In the genomic region with DNA sequence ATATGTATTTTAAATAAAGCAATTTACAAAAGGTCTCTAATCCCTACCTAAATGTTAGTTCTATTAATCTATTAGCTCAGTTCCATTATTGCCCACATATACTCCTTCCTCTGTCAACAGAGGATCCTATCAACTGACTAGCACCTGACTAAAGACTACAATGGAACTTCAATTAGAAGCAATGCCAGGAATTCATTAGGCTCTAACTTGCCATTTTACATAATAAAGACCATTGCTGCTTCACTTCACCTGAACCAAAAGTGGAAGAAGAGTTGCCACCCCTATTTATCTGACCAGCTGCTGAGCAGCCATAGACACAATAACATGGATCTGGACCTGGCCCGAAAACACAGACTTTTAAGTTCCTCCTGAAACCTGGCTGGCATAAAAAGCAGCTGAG, we compare ENCODE assay signal across 14 mouse cellular contexts. TPM values are rescaled to one million over a fixed set of nuclear protein-coding genes. Genes with fewer than 3 reads are reported as not detected.
DNase-seq lines count a peak whose midpoint lies in the region; ATAC-seq and TF ChIP-seq lines count a peak whose summit lies in the region.
"Had no signal": no experiment of that assay in that cellular context is flagged by ENCODE, and none has a peak within 500 bp of the region (broad histone marks: within the 10 kb centered on the region; RNA-seq: fewer than 3 reads in every experiment).

No protein-coding gene starts in this region.

- DNase-seq in lung, embryonic 14.5 days, result no peak
- DNase-seq in lung, adult 2 months, result no peak
- DNase-seq in liver, embryonic 14.5 days (ENCODE audit: low read depth in 3 of 3, low spot score in 3 of 3), result no peak
- no peak for DNase-seq in right cerebral cortex, adult 18-20 months
- no peak for DNase-seq in layer of hippocampus, postnatal 10 days (ENCODE audit: low spot score in 2 of 2)
- DNase-seq: adrenal gland, adult 8-10 months; cerebellum, adult 2 months; gastrocnemius, postnatal 10 days; right cerebral cortex, postnatal 4 days; thymus, postnatal 14 days had no signal

- no peak for TF ChIP-seq POLR2A in lung, adult 2 months (IDR thresholded peaks at IDR 0.05; ENCODE audit: borderline replicate concordance, extremely low read depth, low read depth, low read length)

- peak overlapping the region; percentile 61 for H3K4me2 ChIP-seq in forebrain, embryonic 13.5 days
- H3K4me2 ChIP-seq in forebrain, embryonic 16.5 days (ENCODE audit: low read length), result no peak overlapping the region
- H3K4me2 ChIP-seq in lung, embryonic 14.5 days, result peak overlapping the region; percentile 93; the same call in 1 of the 2 replicates
- peak overlapping the region; percentile 94; the same call in 1 of the 2 replicates for H3K4me2 ChIP-seq in liver, embryonic 14.5 days (ENCODE audit: low read depth)
- peak overlapping the region; percentile 65 for H3K4me2 ChIP-seq in stomach, embryonic 16.5 days (ENCODE audit: low read depth, low read length)

- H3K9ac ChIP-seq in forebrain, embryonic 13.5 days, result peak overlapping the region; percentile 14; the same call in 1 of the 2 replicates
- H3K9ac ChIP-seq in forebrain, embryonic 16.5 days (replicated peaks; ENCODE audit: low read depth, low read length), result no peak overlapping the region
- H3K9ac ChIP-seq in lung, embryonic 14.5 days, result no peak overlapping the region; the same call in 1 of the 2 replicates
- no peak overlapping the region for H3K9ac ChIP-seq in liver, embryonic 14.5 days (replicated peaks)
- no peak overlapping the region for H3K9ac ChIP-seq in stomach, embryonic 16.5 days (ENCODE audit: low read length)

- no peak for TF ChIP-seq CTCF in lung, embryonic 14.5 days (IDR thresholded peaks at IDR 0.05; ENCODE audit: low read depth)
- no peak for TF ChIP-seq CTCF in lung, adult 2 months (IDR thresholded peaks at IDR 0.05; ENCODE audit: insufficient read depth, low read length)
- no peak for TF ChIP-seq CTCF in liver, embryonic 14.5 days (IDR thresholded peaks at IDR 0.05; ENCODE audit: low read depth)

- H3K4me3 ChIP-seq in forebrain, embryonic 13.5 days, result no peak overlapping the region
- no peak overlapping the region for H3K4me3 ChIP-seq in forebrain, embryonic 16.5 days (replicated peaks; ENCODE audit: low read length)
- no peak overlapping the region for H3K4me3 ChIP-seq in lung, embryonic 14.5 days (ENCODE audit: low read depth, low read length)
- H3K4me3 ChIP-seq in lung, adult 2 months (replicated peaks; ENCODE audit: extremely low read depth, low read depth, low read length), result no peak overlapping the region
- H3K4me3 ChIP-seq in liver, embryonic 14.5 days (ENCODE audit: insufficient read depth in 1 of 2, low read depth in 2 of 2, low read length in 2 of 2), result no peak overlapping the region
- no peak overlapping the region for H3K4me3 ChIP-seq in stomach, embryonic 16.5 days (replicated peaks; ENCODE audit: low read length)

- H3K36me3 ChIP-seq in forebrain, embryonic 13.5 days (ENCODE audit: poor library complexity, severe bottlenecking), result peaks cover 39% of the 10 kb centered on the region
- H3K36me3 ChIP-seq in forebrain, embryonic 16.5 days (ENCODE audit: control insufficient read depth, insufficient read depth), result peaks cover 14% of the 10 kb centered on the region; the same call in 1 of the 2 replicates
- peaks cover 42% of the 10 kb centered on the region for H3K36me3 ChIP-seq in lung, embryonic 14.5 days (ENCODE audit: insufficient read depth)
- peaks cover 17% of the 10 kb centered on the region for H3K36me3 ChIP-seq in liver, embryonic 14.5 days (replicated peaks; ENCODE audit: control insufficient read depth, insufficient read depth, low read depth)
- peaks cover 7% of the 10 kb centered on the region; the same call in 1 of the 2 replicates for H3K36me3 ChIP-seq in stomach, embryonic 16.5 days (ENCODE audit: control insufficient read depth, insufficient read depth, low read length)

- TF ChIP-seq EP300 in liver, embryonic 14.5 days (IDR thresholded peaks at IDR 0.05; ENCODE audit: low read depth), result no peak

- ATAC-seq in forebrain, embryonic 13.5 days, result no peak
- ATAC-seq in forebrain, embryonic 16.5 days, result no peak
- ATAC-seq in lung, embryonic 14.5 days (ENCODE audit: insufficient read depth), result no peak
- ATAC-seq in liver, embryonic 14.5 days (ENCODE audit: insufficient read depth), result no peak
- ATAC-seq in stomach, embryonic 16.5 days (ENCODE audit: insufficient read depth, low FRiP score), result no peak

- H3K4me1 ChIP-seq in forebrain, embryonic 13.5 days, result peaks cover 51% of the 10 kb centered on the region
- peaks cover 26% of the 10 kb centered on the region for H3K4me1 ChIP-seq in forebrain, embryonic 16.5 days (replicated peaks; ENCODE audit: control insufficient read depth, insufficient read depth, low read length)
- H3K4me1 ChIP-seq in lung, embryonic 14.5 days (ENCODE audit: insufficient read depth), result peaks cover 14% of the 10 kb centered on the region
- peaks cover 17% of the 10 kb centered on the region for H3K4me1 ChIP-seq in lung, adult 2 months (ENCODE audit: control insufficient read depth, insufficient read depth, low read length)
- H3K4me1 ChIP-seq in liver, embryonic 14.5 days (replicated peaks; ENCODE audit: control insufficient read depth in 2 of 2, insufficient read depth in 2 of 2, low read length in 1 of 2), result peaks cover 15 to 16% of the 10 kb centered on the region in 2 experiments
- H3K4me1 ChIP-seq in stomach, embryonic 16.5 days (ENCODE audit: control insufficient read depth, insufficient read depth, low read length), result peaks cover 30% of the 10 kb centered on the region

- 33% methylated on average over 1 of the region's 1 CpGs for WGBS in forebrain, embryonic 13.5 days
- WGBS in forebrain, embryonic 16.5 days, result 26% methylated on average over 1 of the region's 1 CpGs
- WGBS in lung, embryonic 14.5 days, result 90% methylated on average over 1 of the region's 1 CpGs
- 90% methylated on average over 1 of the region's 1 CpGs for WGBS in lung, adult 2 months
- 79% methylated on average over 1 of the region's 1 CpGs for WGBS in liver, embryonic 14.5 days (ENCODE audit: insufficient replicate concordance)
- WGBS in stomach, embryonic 16.5 days, result 91% methylated on average over 1 of the region's 1 CpGs

- no peaks in the 10 kb centered on the region for H3K27me3 ChIP-seq in forebrain, embryonic 13.5 days
- no peaks in the 10 kb centered on the region for H3K27me3 ChIP-seq in forebrain, embryonic 16.5 days (replicated peaks; ENCODE audit: control insufficient read depth, insufficient read depth, low read length)
- H3K27me3 ChIP-seq in lung, embryonic 14.5 days (ENCODE audit: insufficient read depth, low read length), result no peaks in the 10 kb centered on the region
- H3K27me3 ChIP-seq in liver, embryonic 14.5 days (ENCODE audit: control insufficient read depth, insufficient read depth, low read length), result no peaks in the 10 kb centered on the region
- no peaks in the 10 kb centered on the region for H3K27me3 ChIP-seq in stomach, embryonic 16.5 days (ENCODE audit: control insufficient read depth, insufficient read depth, low read length)

- no peak overlapping the region for H3K27ac ChIP-seq in forebrain, embryonic 13.5 days
- no peak overlapping the region for H3K27ac ChIP-seq in forebrain, embryonic 16.5 days (ENCODE audit: low read length)
- H3K27ac ChIP-seq in lung, embryonic 14.5 days (ENCODE audit: low read depth), result no peak overlapping the region
- H3K27ac ChIP-seq in liver, embryonic 14.5 days, result no peak overlapping the region
- H3K27ac ChIP-seq in stomach, embryonic 16.5 days (ENCODE audit: low read length), result no peak overlapping the region

- no peaks in the 10 kb centered on the region for H3K9me3 ChIP-seq in forebrain, embryonic 13.5 days (replicated peaks)
- H3K9me3 ChIP-seq in forebrain, embryonic 16.5 days (ENCODE audit: control insufficient read depth, low read length), result no peaks in the 10 kb centered on the region
- H3K9me3 ChIP-seq in lung, embryonic 14.5 days (ENCODE audit: low read depth, low read length), result no peaks in the 10 kb centered on the region
- H3K9me3 ChIP-seq in liver, embryonic 14.5 days (ENCODE audit: control insufficient read depth, low read length), result no peaks in the 10 kb centered on the region
- H3K9me3 ChIP-seq in stomach, embryonic 16.5 days (replicated peaks; ENCODE audit: control insufficient read depth, low read length), result no peaks in the 10 kb centered on the region
- H3K9me3 ChIP-seq: G1E had no signal

RNA-seq across cellular contexts. Expression of gene Sec16a, which starts 2.2 kb away (rescaled TPM):
- 16.9 and 22.5 TPM in 2 replicates for polyA plus RNA-seq in forebrain, embryonic 13.5 days (2015; fragmentation: Nextera tagmentation; extraction: Ambion mirVana)
- polyA plus RNA-seq in forebrain, embryonic 16.5 days (2015; fragmentation: Nextera tagmentation; extraction: Ambion mirVana), result 21.5 and 23.1 TPM in 2 replicates
- 36.0 and 36.5 TPM in 2 replicates for polyA plus RNA-seq in lung, embryonic 14.5 days (2014; fragmentation: Nextera tagmentation; extraction: Ambion mirVana)
- 69.0 and 72.8 TPM in 2 replicates for polyA plus RNA-seq in lung, adult 2 months (2012; rRNA removed)
- polyA plus RNA-seq in liver, embryonic 14.5 days (2012; rRNA removed), result 9.4 and 10.5 TPM in 2 replicates
- 9.3 and 10.7 TPM in 2 replicates for polyA plus RNA-seq in liver, embryonic 14.5 days (2014; fragmentation: Nextera tagmentation; extraction: Ambion mirVana)
- polyA plus RNA-seq in stomach, embryonic 16.5 days (2015; fragmentation: Nextera tagmentation; extraction: Ambion mirVana), result 28.2 and 31.5 TPM in 2 replicates
- total RNA-seq in layer of hippocampus, postnatal 10 days (2021), result 10 to 100 TPM; 43.9 to 46.1 TPM

RNA-seq across cellular contexts. Expression of gene Inpp5e, which starts 33.8 kb away (rescaled TPM):
- polyA plus RNA-seq in forebrain, embryonic 13.5 days (2015; fragmentation: Nextera tagmentation; extraction: Ambion mirVana), result 18.9 and 19.8 TPM in 2 replicates
- polyA plus RNA-seq in forebrain, embryonic 16.5 days (2015; fragmentation: Nextera tagmentation; extraction: Ambion mirVana), result 19.8 and 23.9 TPM in 2 replicates
- polyA plus RNA-seq in lung, embryonic 14.5 days (2014; fragmentation: Nextera tagmentation; extraction: Ambion mirVana), result 18.6 and 22.4 TPM in 2 replicates
- 26.4 and 27.2 TPM in 2 replicates for polyA plus RNA-seq in lung, adult 2 months (2012; rRNA removed)
- 6.9 and 9.1 TPM in 2 replicates for polyA plus RNA-seq in liver, embryonic 14.5 days (2012; rRNA removed)
- 4.1 and 5.4 TPM in 2 replicates for polyA plus RNA-seq in liver, embryonic 14.5 days (2014; fragmentation: Nextera tagmentation; extraction: Ambion mirVana)
- polyA plus RNA-seq in stomach, embryonic 16.5 days (2015; fragmentation: Nextera tagmentation; extraction: Ambion mirVana), result 15.2 and 15.9 TPM in 2 replicates
- 10 to 100 TPM; 17.2 to 21.0 TPM for total RNA-seq in layer of hippocampus, postnatal 10 days (2021)

RNA-seq across cellular contexts. Expression of gene Pmpca, which starts 53.7 kb away (rescaled TPM):
- 103 and 111 TPM in 2 replicates for polyA plus RNA-seq in forebrain, embryonic 13.5 days (2015; fragmentation: Nextera tagmentation; extraction: Ambion mirVana)
- polyA plus RNA-seq in forebrain, embryonic 16.5 days (2015; fragmentation: Nextera tagmentation; extraction: Ambion mirVana), result 95.3 and 100 TPM in 2 replicates
- polyA plus RNA-seq in lung, embryonic 14.5 days (2014; fragmentation: Nextera tagmentation; extraction: Ambion mirVana), result 97.4 and 104 TPM in 2 replicates
- 20.0 and 28.1 TPM in 2 replicates for polyA plus RNA-seq in lung, adult 2 months (2012; rRNA removed)
- polyA plus RNA-seq in liver, embryonic 14.5 days (2012; rRNA removed), result 32.5 and 41.8 TPM in 2 replicates
- polyA plus RNA-seq in liver, embryonic 14.5 days (2014; fragmentation: Nextera tagmentation; extraction: Ambion mirVana), result 45.5 and 50.1 TPM in 2 replicates
- 97.0 and 104 TPM in 2 replicates for polyA plus RNA-seq in stomach, embryonic 16.5 days (2015; fragmentation: Nextera tagmentation; extraction: Ambion mirVana)
- total RNA-seq in layer of hippocampus, postnatal 10 days (2021), result 100 to 1,000 TPM; 111 to 112 TPM

RNA-seq across cellular contexts. Expression of gene Entr1, which starts 53.7 kb away (rescaled TPM):
- polyA plus RNA-seq in forebrain, embryonic 13.5 days (2015; fragmentation: Nextera tagmentation; extraction: Ambion mirVana), result 156 and 164 TPM in 2 replicates
- 194 and 208 TPM in 2 replicates for polyA plus RNA-seq in forebrain, embryonic 16.5 days (2015; fragmentation: Nextera tagmentation; extraction: Ambion mirVana)
- polyA plus RNA-seq in lung, embryonic 14.5 days (2014; fragmentation: Nextera tagmentation; extraction: Ambion mirVana), result 103 and 116 TPM in 2 replicates
- 89.2 and 94.4 TPM in 2 replicates for polyA plus RNA-seq in lung, adult 2 months (2012; rRNA removed)
- polyA plus RNA-seq in liver, embryonic 14.5 days (2012; rRNA removed), result 26.3 and 35.3 TPM in 2 replicates
- polyA plus RNA-seq in liver, embryonic 14.5 days (2014; fragmentation: Nextera tagmentation; extraction: Ambion mirVana), result 36.0 and 41.6 TPM in 2 replicates
- polyA plus RNA-seq in stomach, embryonic 16.5 days (2015; fragmentation: Nextera tagmentation; extraction: Ambion mirVana), result 98.7 and 105 TPM in 2 replicates
- 100 to 1,000 TPM; 176 TPM for total RNA-seq in layer of hippocampus, postnatal 10 days (2021)
